Mouse (Mus musculus): ENCODE results near the gene Doc2a.

Gene Doc2a

DNA sequence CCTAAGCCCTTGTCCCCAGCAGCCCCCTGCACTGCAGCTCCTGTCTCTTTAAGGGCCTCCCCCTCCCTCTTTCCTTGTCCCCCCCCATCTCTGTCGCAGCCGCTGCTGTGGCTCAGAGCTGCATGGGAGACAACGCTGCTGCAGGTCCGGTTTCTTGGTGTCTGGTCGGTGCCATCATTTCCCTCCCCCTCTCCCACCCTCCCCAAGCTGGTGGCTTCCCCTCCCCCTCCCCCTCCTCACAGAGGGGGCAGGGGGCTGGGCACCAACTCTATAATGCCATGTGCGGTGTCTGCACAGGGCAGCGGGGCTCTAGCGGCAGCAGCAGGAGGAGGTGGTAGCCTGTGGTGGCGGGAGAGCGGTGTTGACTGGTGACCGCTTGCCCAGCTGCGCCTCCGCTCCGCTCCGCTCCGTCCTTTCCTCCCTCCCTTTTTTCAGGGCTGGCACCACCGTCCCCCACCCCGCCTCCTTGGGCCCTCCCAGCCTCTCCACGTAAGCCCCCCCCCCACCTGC is 24.0 kb upstream of the Doc2a start:
- no peak for DNase-seq (ENCODE audit: low spot score in 2 of 2)

GRCm38 (mm10) chr7:126823940-126824339 is 23.3 kb upstream of the Doc2a start:
- no peak for DNase-seq (ENCODE audit: low spot score in 2 of 2)

DNA sequence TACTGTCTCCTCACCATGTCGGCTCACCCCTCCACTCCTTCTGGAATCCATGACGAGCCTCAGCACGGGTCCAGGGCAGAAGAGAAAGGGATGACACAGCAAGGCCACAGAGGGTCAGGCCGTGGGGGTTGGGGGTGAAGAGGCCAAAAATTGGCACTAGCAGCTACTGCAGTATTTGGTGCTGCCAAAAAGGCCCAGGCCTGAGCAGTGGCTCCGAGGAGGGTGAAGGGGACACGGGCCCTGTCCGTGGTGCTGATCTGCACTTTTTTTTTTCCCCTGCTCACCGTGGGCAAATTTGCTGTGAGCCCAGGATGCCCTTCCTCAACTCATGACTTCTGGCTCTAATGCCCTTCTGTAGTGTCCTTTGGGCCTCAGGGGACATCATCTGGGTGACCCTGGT is 21.8 kb upstream of the Doc2a start:
- peak in 1 of 2 experiments; percentile 58 for DNase-seq (ENCODE audit: low spot score in 2 of 2)

GRCm38 (mm10) chr7:126825952-126826351 is 21.3 kb upstream of the Doc2a start:
- no peak for DNase-seq (ENCODE audit: low spot score in 2 of 2)

- DNase-seq (ENCODE audit: low spot score in 2 of 2): no peak
Measured at GRCm38 (mm10) chr7:126831539-126831938, 15.7 kb upstream of the Doc2a start, which contains the start of gene 4930451I11Rik. TSS of gene 4930451I11Rik (minus strand) at chr7:126831639.

GRCm38 (mm10) chr7:126832036-126832598 is 15.1 kb upstream of the Doc2a start:
- peak; percentile 68 to 86 for DNase-seq (ENCODE audit: low spot score in 2 of 2)

- no peak for DNase-seq (ENCODE audit: low spot score in 2 of 2)
Measured at GRCm38 (mm10) chr7:126833294-126833693, 13.9 kb upstream of the Doc2a start.

GRCm38 (mm10) chr7:126843276-126843675 is 3.9 kb upstream of the Doc2a start:
- DNase-seq (ENCODE audit: low spot score in 2 of 2): no peak

DNA sequence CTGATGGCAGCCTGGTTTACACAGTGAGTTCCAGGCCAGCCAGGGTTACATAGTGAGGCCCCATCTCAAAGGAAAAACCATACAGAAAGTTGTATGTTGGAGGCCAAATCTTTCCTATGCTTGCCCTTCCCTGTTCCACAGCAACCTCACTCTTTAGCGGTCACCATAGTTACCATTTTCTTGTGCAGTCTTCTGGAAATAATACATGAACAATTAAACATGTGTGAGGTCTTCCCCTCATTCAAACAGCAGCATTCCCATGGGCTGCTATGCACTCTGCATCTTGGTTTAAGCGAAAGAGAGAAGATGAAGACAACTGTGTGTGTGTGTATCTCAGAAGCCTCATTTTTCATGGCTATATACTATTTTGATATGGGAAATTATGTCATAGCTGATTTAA is 1.7 kb upstream of the Doc2a start:
- DNase-seq (ENCODE audit: low spot score in 2 of 2): no peak

- no peak for DNase-seq (ENCODE audit: low spot score in 2 of 2)
Measured at GRCm38 (mm10) chr7:126847421-126848398, 494 bp downstream of the Doc2a start.

- DNase-seq (ENCODE audit: low spot score in 2 of 2): peak in 1 of 2 experiments; percentile 12
Measured at GRCm38 (mm10) chr7:126848794-126849193, 1.6 kb downstream of the Doc2a start.

GRCm38 (mm10) chr7:126850161-126850560 is 2.9 kb downstream of the Doc2a start:
- DNase-seq (ENCODE audit: low spot score in 2 of 2): no peak

- DNase-seq (ENCODE audit: low spot score in 2 of 2): no peak
Measured at GRCm38 (mm10) chr7:126851192-126851591, 4.0 kb downstream of the Doc2a start.

DNA sequence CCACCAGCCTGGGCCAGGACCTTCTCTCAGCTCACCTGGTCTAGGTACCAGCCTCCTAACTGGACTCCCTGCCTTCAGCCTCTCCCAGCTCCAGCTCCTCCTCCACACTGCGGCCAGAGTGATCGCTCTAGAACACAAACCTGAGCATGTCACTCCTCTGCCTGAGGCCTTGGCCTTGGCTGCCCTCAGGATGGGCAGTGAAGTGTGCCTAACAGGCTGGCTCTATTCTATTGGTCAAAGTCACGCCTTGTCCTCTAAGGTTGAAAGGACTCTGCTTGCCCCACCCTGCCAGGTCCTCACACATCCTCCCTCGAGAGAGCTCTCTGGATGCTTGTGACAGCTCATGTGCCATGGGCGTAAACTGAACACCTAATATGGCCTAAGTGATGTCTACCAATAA is 6.2 kb downstream of the Doc2a start:
- DNase-seq (ENCODE audit: low spot score in 2 of 2): no peak

DNA sequence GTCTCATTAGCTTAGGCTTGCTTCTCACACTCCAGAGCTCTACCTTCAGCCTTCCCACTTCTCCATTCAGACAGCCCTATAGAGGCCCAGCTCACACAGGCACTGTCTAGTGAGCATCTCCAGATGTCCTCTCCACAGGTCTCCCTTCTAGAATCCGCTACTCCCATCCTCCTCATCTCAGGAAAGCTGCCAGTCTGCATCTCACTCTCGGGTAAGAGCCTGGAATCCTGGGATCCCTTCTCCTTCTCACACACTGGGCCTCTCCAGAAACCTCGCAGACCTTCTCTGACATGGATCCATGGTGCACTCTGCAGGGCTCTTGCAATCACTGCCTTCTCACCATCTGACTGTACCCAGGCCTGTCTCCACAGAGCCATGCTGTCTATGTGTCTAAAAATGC is 8.4 kb downstream of the Doc2a start:
- no peak for DNase-seq (ENCODE audit: low spot score in 2 of 2)

DNA sequence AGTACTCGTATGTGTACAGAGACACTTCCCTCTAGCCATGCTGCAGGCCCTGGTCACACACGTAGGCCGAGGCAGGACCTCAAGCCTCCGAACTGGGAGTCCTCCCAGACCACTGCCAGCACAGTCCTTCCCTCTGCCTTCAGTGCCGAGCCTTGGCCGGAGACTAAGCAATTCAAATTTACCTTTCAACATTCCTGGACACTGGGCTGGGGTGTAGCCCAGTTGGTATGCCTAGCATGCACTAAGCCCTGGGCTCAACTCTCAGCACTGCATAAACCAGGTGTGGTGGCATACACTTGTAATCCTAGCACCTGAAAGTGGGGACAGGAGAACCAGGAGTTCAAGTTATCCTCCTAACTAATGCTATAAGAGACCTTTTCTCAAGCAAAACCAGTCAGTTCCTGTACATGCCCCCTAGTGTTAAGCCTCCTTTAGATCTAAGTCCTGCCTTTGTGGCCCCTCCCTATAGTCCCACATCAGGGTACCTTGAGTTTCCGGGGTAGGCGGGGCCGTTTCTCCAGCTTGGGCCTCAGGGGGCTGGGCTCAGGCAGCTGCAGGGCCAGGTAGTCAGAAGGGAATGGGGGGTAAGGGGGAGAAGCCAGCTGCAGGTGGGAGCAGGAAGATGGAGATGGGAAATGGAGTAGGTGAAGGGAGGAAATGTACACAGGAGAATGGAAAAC is 9.7 kb downstream of the Doc2a start:
- DNase-seq (ENCODE audit: low spot score in 2 of 2): no peak

DNA sequence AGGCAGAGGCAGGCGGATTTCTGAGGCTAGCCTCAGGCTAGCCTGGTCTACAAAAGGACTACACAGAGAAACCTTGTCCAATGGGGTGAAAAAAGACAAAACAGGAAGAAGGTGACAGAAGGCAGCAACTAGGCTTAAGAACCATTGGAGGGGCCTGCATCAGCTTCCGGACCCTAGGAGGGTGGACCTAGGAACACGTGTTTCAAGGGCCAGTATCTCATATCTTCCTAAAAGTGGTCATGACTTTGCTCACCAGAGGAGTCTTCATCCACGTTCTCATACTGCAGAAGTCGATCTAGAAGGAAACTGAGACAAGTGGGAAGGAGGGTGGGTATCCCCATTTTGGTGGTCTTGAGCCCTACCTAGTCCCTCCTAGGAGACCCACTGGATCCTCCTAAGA is 13.8 kb downstream of the Doc2a start:
- DNase-seq (ENCODE audit: low spot score in 2 of 2): no peak

DNA sequence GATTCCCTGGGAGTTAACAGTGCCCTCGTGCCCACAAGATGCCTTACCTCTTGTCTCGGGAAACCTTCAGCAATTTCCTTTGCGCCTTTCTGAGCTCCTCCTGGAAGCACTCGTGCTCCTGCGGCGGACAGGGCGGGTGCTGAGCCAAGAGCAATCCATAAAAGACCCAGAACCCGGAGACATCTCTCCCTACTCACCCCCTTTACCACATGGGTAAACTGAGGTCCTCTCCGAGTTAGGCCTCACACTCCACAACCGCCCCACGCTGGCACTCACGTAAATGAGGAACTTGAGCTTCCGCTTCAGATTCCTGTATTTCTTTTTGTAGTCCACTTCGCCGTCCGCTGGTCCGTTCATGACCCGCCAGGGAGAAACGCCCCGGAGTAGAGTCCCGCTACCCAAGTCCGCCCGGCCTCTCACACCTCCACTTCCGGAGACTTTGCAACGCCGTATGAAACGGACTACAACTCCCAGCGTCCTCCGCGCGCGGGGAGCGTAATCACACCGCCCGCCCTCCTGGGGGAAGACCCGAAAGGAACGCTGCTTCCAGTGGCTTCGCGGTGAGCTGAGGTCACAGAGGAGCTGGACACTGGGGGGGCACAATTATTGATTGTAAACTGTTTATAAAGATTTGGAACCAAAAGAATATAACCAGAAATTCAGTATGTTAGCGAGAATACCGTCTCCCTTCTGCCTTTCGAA is 14.4 kb downstream of the Doc2a start, which contains the start of gene Hirip3:
TSS of gene Hirip3 (plus strand) at position 544 of the 702 bp plus-strand sequence.
- DNase-seq (ENCODE audit: low spot score in 2 of 2): peak; percentile 95 to 98

DNA sequence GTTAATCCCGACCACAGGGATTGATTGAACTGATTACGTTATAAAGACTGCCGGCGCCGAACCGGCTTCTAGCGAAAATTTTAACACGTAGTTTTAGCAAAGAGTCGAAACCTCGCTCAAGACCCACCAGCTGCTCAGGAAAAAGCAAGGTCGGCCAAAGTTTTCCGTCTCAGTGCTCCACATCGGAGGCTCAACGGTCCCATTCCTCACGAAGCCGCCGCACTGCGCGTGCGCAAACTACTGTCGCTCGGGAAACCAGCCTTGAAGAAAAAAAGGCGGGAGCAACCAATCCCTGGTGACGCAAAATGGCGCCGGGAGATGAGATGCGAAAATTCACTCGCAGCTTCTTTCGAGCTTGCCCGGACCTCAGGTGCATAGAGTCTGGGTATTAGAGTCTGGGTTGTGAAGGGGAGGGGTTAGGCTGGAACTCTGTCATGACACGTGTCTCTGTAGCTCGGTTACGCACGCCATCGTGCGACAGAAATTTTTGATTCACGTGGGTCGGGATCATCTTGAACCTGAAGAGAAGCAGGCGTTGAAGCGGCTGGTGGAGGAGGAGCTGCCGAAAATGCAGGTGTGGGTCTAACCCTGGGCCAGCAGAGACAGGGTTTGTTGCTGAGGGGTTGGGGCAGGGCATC is 15.1 kb downstream of the Doc2a start, which contains the start of gene Ino80e:
TSS of gene Ino80e (minus strand) at position 231 of the 638 bp plus-strand sequence.
- peak; percentile 91 to 96 for DNase-seq (ENCODE audit: low spot score in 2 of 2)

GRCm38 (mm10) chr7:126863791-126864190 is 16.6 kb downstream of the Doc2a start:
- no peak for DNase-seq (ENCODE audit: low spot score in 2 of 2)

- DNase-seq (ENCODE audit: low spot score in 2 of 2): no peak
Measured at GRCm38 (mm10) chr7:126867534-126867933, 20.3 kb downstream of the Doc2a start.
